Mouse (Mus musculus): ENCODE results near the gene Zbtb17. TPM values are rescaled to one million over a fixed set of nuclear protein-coding genes. Genes with fewer than 3 reads are reported as not detected.

The Zbtb17 gene
- polyA plus RNA-seq, 1 experiment from 2014 or later = 30.6 TPM

DNA sequence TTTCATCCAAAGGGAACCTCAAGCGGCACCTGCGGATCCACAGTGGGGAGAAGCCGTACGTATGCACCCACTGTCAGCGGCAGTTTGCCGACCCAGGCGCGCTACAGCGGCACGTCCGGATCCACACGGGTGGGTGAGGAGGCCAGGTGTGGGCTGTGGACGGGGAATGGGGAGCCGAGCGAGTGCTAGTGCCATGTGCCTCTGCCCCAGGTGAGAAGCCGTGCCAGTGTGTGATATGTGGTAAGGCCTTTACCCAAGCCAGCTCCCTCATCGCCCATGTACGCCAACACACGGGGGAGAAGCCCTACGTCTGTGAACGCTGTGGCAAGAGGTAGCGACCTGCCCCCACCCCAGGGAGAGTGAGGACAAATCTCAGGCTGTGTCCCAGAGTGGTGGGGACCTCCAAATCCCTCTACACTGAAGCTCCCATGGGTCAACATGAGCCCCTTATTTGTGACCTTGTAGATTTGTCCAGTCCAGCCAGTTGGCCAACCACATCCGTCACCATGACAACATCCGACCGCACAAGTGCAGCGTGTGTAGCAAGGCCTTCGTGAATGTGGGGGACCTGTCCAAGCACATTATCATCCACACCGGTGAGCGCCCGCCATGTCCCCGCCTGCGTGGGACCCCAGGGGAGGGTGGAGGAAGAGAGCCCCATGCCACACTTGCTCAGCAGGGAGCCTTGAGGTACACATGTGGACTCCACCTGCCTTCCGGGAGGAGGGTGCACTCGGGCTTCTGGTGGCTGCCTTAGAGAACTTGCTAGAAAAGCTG lies 21.2 kb downstream of the Zbtb17 start:
- ATAC-seq (ENCODE audit: insufficient read depth) = no peak
- H3K4me2 ChIP-seq = no peak overlapping the region
- no peaks in the 10 kb centered on the region for H3K4me1 ChIP-seq (ENCODE audit: insufficient read depth)
- no peak overlapping the region for H3K4me3 ChIP-seq (ENCODE audit: low read depth, low read length)
- peaks cover 87% of the 10 kb centered on the region for H3K36me3 ChIP-seq (ENCODE audit: insufficient read depth)
- H3K9me3 ChIP-seq (ENCODE audit: low read depth, low read length) = no peaks in the 10 kb centered on the region
- 89% methylated on average over 34 of the region's 34 CpGs for WGBS
- H3K27me3 ChIP-seq (ENCODE audit: insufficient read depth, low read length) = no peaks in the 10 kb centered on the region
- H3K9ac ChIP-seq = no peak overlapping the region
- no peak for TF ChIP-seq CTCF (IDR thresholded peaks at IDR 0.05; ENCODE audit: low read depth)
- no peak overlapping the region for H3K27ac ChIP-seq (ENCODE audit: low read depth)
- DNase-seq = no peak

DNA sequence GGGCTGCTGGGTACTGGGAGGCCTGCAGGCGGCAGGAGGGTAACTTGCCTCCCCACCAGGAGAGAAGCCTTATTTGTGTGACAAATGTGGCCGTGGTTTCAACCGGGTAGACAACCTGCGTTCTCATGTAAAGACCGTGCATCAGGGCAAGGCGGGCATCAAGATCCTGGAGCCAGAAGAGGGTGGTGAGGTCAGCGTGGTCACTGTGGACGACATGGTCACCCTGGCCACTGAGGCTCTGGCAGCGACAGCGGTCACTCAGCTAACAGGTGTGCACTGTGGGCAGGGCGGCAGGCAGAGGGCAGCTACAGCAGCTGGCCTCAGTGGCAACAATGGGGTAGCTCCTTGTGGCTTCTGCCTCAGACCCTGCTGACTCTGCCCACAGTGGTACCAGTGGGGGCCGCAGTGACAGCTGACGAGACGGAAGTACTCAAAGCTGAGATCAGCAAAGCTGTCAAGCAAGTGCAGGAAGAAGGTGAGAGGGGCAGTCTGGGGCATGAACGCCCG lies 21.9 kb downstream of the Zbtb17 start:
- ATAC-seq (ENCODE audit: insufficient read depth) = no peak
- Histone ChIP-seq H3K27ac (ENCODE audit: low read depth) (no peak overlapping the region), H3K9ac (no peak overlapping the region), H3K27me3 (ENCODE audit: insufficient read depth, low read length) (no peaks in the 10 kb centered on the region), H3K36me3 (ENCODE audit: insufficient read depth) (peaks cover 93% of the 10 kb centered on the region), H3K9me3 (ENCODE audit: low read depth, low read length) (no peaks in the 10 kb centered on the region), H3K4me2 (no peak overlapping the region), H3K4me3 (ENCODE audit: low read depth, low read length) (no peak overlapping the region), H3K4me1 (ENCODE audit: insufficient read depth) (no peaks in the 10 kb centered on the region)
- 88% methylated on average over 16 of the region's 16 CpGs for WGBS
- DNase-seq = no peak
- no peak for TF ChIP-seq CTCF (IDR thresholded peaks at IDR 0.05; ENCODE audit: low read depth)

DNA sequence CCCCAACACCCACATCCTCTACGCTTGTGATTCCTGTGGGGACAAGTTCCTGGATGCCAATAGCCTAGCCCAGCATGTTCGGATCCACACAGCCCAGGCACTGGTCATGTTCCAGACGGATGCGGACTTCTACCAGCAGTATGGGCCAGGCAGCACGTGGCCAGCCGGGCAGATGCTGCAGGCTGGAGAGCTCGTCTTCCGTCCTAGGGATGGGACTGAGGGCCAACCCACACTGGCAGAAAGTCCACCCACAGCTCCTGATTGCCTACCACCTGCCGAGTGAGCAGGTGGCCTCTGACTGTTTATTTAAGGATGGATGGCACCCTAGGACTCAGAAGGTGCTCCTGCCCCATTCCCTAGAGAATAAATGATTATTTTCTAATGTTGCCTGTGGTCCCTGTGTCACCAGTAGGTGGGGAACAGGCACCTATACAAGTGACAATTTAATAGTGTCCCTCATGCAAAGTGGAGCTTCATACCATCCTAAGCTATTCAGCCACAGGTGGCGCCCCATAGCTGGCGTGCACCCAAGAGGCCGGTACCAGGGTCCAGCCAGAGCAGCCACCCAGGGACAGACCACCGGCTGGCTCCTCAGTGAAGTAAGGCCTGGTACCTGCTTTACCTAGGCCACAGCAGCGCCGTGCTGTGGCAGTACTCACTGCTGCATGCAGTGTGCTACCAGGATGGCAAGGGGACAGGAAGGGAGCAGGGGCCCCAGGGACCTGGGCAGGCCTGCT lies 22.6 kb downstream of the Zbtb17 start:
- ATAC-seq (ENCODE audit: insufficient read depth) = no peak
- Histone ChIP-seq H3K4me1 (ENCODE audit: insufficient read depth) (no peaks in the 10 kb centered on the region), H3K9me3 (ENCODE audit: low read depth, low read length) (no peaks in the 10 kb centered on the region), H3K27ac (ENCODE audit: low read depth) (no peak overlapping the region), H3K4me3 (ENCODE audit: low read depth, low read length) (no peak overlapping the region), H3K9ac (no peak overlapping the region), H3K27me3 (ENCODE audit: insufficient read depth, low read length) (no peaks in the 10 kb centered on the region), H3K4me2 (no peak overlapping the region), H3K36me3 (ENCODE audit: insufficient read depth) (peaks cover 98% of the 10 kb centered on the region)
- peak; percentile 14; the same call in 1 of the 2 replicates for TF ChIP-seq CTCF (IDR thresholded peaks at IDR 0.05; ENCODE audit: low read depth)
- no peak for DNase-seq
- WGBS = 82% methylated on average over 15 of the region's 15 CpGs

DNA sequence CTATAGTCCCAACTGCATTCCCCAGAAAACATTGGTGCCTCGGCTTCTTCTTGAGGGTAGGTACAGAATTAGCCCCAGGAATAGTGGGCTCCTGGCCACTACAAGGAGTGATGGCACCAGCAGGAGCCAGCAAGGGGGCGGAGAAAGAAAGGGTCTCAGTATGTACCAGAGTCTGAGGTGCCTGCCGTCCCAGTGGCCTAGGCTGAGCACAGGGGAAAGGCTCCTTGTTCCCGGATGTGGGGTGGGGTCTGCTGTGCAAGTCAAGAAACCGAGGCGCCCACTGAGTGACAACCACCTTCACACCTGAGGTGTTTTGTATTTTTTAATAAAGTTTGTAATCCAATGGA lies 23.1 kb downstream of the Zbtb17 start:
- Histone ChIP-seq H3K4me3 (ENCODE audit: low read depth, low read length) (no peak overlapping the region), H3K9ac (no peak overlapping the region), H3K27ac (ENCODE audit: low read depth) (no peak overlapping the region), H3K27me3 (ENCODE audit: insufficient read depth, low read length) (no peaks in the 10 kb centered on the region), H3K36me3 (ENCODE audit: insufficient read depth) (peaks cover 98% of the 10 kb centered on the region), H3K4me1 (ENCODE audit: insufficient read depth) (no peaks in the 10 kb centered on the region), H3K4me2 (no peak overlapping the region), H3K9me3 (ENCODE audit: low read depth, low read length) (no peaks in the 10 kb centered on the region)
- DNase-seq = no peak
- WGBS = 77% methylated on average over 6 of the region's 6 CpGs
- TF ChIP-seq CTCF (IDR thresholded peaks at IDR 0.05; ENCODE audit: low read depth) = no peak
- no peak for ATAC-seq (ENCODE audit: insufficient read depth)

DNA sequence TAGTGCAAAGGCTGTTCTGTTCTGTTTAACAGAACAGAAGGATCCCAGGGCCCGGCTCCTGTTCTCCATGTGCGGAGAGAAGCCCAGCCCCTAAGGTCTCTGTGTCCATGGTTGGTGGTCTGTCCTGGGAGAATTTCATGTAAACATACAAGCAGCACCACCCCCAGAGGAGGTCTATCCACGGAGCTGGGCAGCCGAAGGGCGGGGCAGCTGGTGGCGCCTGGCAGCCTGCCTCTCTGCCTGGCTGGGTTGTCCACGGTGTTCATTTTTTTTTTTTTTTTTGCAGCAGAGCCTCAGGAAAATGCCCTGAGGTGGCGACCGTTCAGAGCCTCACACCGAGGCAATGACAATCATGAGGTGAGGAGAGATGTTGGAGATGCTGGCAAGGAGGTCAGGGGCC lies 24.1 kb downstream of the Zbtb17 start:
- Histone ChIP-seq H3K4me3 (ENCODE audit: low read depth, low read length) (no peak overlapping the region), H3K9me3 (ENCODE audit: low read depth, low read length) (no peaks in the 10 kb centered on the region), H3K36me3 (ENCODE audit: insufficient read depth) (peaks cover 98% of the 10 kb centered on the region), H3K27ac (ENCODE audit: low read depth) (0 out of 2 replicates have a peak overlapping the region, but pooled peaks have one; percentile 20), H3K4me2 (no peak overlapping the region), H3K9ac (no peak overlapping the region), H3K4me1 (ENCODE audit: insufficient read depth) (no peaks in the 10 kb centered on the region), H3K27me3 (ENCODE audit: insufficient read depth, low read length) (no peaks in the 10 kb centered on the region)
- DNase-seq = no peak
- 35% methylated on average over 10 of the region's 10 CpGs for WGBS
- ATAC-seq (ENCODE audit: insufficient read depth) = no peak
- no peak for TF ChIP-seq CTCF (IDR thresholded peaks at IDR 0.05; ENCODE audit: low read depth)

DNA sequence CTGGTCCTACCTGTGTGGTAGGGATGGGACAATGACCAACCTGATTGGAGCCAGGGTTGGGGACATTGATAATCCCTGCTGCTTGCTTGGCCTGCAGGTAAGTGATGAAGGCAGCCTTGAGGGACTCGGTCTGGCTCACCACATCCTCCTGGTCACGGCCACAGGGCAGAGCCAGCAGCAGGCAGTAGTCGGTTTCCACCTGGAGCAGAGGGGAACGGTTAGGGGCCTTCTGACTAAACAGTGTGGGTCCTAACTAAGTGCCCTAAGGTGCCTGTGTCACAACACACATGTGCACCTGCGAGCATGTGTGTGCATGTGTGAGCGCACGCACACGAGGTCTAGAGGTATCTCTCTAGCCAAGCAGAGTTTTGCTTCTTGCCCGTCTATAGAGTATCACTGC lies 24.9 kb downstream of the Zbtb17 start:
- ATAC-seq (ENCODE audit: insufficient read depth) = no peak
- Histone ChIP-seq H3K9me3 (ENCODE audit: low read depth, low read length) (no peaks in the 10 kb centered on the region), H3K9ac (no peak overlapping the region), H3K4me3 (ENCODE audit: low read depth, low read length) (no peak overlapping the region), H3K4me2 (no peak overlapping the region), H3K4me1 (ENCODE audit: insufficient read depth) (no peaks in the 10 kb centered on the region), H3K27me3 (ENCODE audit: insufficient read depth, low read length) (no peaks in the 10 kb centered on the region), H3K36me3 (ENCODE audit: insufficient read depth) (peaks cover 98% of the 10 kb centered on the region), H3K27ac (ENCODE audit: low read depth) (no peak overlapping the region)
- no peak for DNase-seq
- TF ChIP-seq CTCF (IDR thresholded peaks at IDR 0.05; ENCODE audit: low read depth) = no peak
- 85% methylated on average over 9 of the region's 9 CpGs for WGBS

DNA sequence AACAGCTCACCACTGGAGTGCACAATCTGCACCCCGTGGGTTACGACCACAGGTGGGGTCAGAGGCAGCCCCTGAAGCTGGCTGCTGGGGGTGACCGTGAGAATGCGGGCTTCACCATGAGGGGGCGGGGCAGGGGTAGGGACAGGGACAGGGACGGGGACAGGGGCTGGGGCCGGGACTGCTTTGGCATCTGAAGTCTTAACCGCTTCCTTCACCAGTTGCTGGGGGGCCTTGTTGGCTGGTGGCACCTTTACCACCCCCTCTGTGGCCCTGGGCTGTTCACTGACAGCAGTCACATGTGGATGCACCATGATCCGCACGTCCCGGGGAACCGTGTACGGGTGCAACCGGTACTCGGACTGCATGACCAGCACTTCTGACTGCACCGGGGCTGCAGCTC lies 27.0 kb downstream of the Zbtb17 start:
- Histone ChIP-seq H3K4me3 (ENCODE audit: low read depth, low read length) (no peak overlapping the region), H3K4me2 (no peak overlapping the region), H3K9ac (no peak overlapping the region), H3K9me3 (ENCODE audit: low read depth, low read length) (no peaks in the 10 kb centered on the region), H3K36me3 (ENCODE audit: insufficient read depth) (peaks cover 98% of the 10 kb centered on the region), H3K27me3 (ENCODE audit: insufficient read depth, low read length) (no peaks in the 10 kb centered on the region), H3K27ac (ENCODE audit: low read depth) (no peak overlapping the region), H3K4me1 (ENCODE audit: insufficient read depth) (no peaks in the 10 kb centered on the region)
- no peak for TF ChIP-seq CTCF (IDR thresholded peaks at IDR 0.05; ENCODE audit: low read depth)
- DNase-seq (no peak), ATAC-seq (ENCODE audit: insufficient read depth) (no peak)
- 95% methylated on average over 16 of the region's 16 CpGs for WGBS
